Mouse (Mus musculus): ENCODE measurements around the gene Aen.

The Aen gene

GRCm38 (mm10) chr7:78895653-78896333, at the start of gene Aen:
TSS of gene Aen (plus strand) at chr7:78895854.
- DNase-seq (ENCODE audit: low spot score) = peak; percentile 99

GRCm38 (mm10) chr7:78846066-78846716, 49.5 kb upstream of the Aen start:
- no peak for DNase-seq (ENCODE audit: low spot score)

GRCm38 (mm10) chr7:78846737-78847434, 48.8 kb upstream of the Aen start, which contains the start of gene Det1:
TSS of gene Det1 (minus strand) at chr7:78847263.
- DNase-seq (ENCODE audit: low spot score) = peak; percentile 92

- no peak for DNase-seq (ENCODE audit: low spot score)
These were observed 41.6 kb upstream of the Aen start for GRCm38 (mm10) chr7:78854051-78854450.

- DNase-seq (ENCODE audit: low spot score) = no peak
These were observed 40.5 kb upstream of the Aen start for GRCm38 (mm10) chr7:78855044-78855655.

GRCm38 (mm10) chr7:78863796-78864445, 31.7 kb upstream of the Aen start:
- no peak for DNase-seq (ENCODE audit: low spot score)

GRCm38 (mm10) chr7:78864446-78864802, 31.2 kb upstream of the Aen start:
- no peak for DNase-seq (ENCODE audit: low spot score)

- no peak for DNase-seq (ENCODE audit: low spot score)
These were observed 30.3 kb upstream of the Aen start for GRCm38 (mm10) chr7:78865212-78865949.

- DNase-seq (ENCODE audit: low spot score) = no peak
These were observed 26.9 kb upstream of the Aen start for GRCm38 (mm10) chr7:78868731-78869130.

GRCm38 (mm10) chr7:78872366-78872765, 23.3 kb upstream of the Aen start:
- no peak for DNase-seq (ENCODE audit: low spot score)

GRCm38 (mm10) chr7:78872831-78873230, 22.8 kb upstream of the Aen start:
- DNase-seq (ENCODE audit: low spot score) = no peak

GRCm38 (mm10) chr7:78881607-78882468, 13.8 kb upstream of the Aen start:
- DNase-seq (ENCODE audit: low spot score) = no peak

- no peak for DNase-seq (ENCODE audit: low spot score)
These were observed 13.2 kb upstream of the Aen start for GRCm38 (mm10) chr7:78882469-78882837.

- no peak for DNase-seq (ENCODE audit: low spot score)
These were observed 12.5 kb upstream of the Aen start for GRCm38 (mm10) chr7:78883016-78883725.

GRCm38 (mm10) chr7:78883726-78884060, 12.0 kb upstream of the Aen start:
- DNase-seq (ENCODE audit: low spot score) = no peak

- DNase-seq (ENCODE audit: low spot score) = no peak
These were observed 11.5 kb upstream of the Aen start for GRCm38 (mm10) chr7:78884139-78884538.

GRCm38 (mm10) chr7:78885404-78885803, 10.2 kb upstream of the Aen start:
- DNase-seq (ENCODE audit: low spot score) = no peak

GRCm38 (mm10) chr7:78886496-78886895, 9.2 kb upstream of the Aen start:
- DNase-seq (ENCODE audit: low spot score) = no peak

GRCm38 (mm10) chr7:78887431-78887842, 8.2 kb upstream of the Aen start:
- DNase-seq (ENCODE audit: low spot score) = no peak

GRCm38 (mm10) chr7:78890641-78891040, 5.0 kb upstream of the Aen start:
- DNase-seq (ENCODE audit: low spot score) = peak; percentile 69

All from yolk sac, embryonic 10.5 days (tissue).